Mouse (Mus musculus): ENCODE measurements around the gene Egfr. TPM values are rescaled to one million over a fixed set of nuclear protein-coding genes. Genes with fewer than 3 reads are reported as not detected.

Egfr gene
- total RNA-seq, 2 experiments from 2014 or later, result 14.2 to 15.2 TPM

DNA sequence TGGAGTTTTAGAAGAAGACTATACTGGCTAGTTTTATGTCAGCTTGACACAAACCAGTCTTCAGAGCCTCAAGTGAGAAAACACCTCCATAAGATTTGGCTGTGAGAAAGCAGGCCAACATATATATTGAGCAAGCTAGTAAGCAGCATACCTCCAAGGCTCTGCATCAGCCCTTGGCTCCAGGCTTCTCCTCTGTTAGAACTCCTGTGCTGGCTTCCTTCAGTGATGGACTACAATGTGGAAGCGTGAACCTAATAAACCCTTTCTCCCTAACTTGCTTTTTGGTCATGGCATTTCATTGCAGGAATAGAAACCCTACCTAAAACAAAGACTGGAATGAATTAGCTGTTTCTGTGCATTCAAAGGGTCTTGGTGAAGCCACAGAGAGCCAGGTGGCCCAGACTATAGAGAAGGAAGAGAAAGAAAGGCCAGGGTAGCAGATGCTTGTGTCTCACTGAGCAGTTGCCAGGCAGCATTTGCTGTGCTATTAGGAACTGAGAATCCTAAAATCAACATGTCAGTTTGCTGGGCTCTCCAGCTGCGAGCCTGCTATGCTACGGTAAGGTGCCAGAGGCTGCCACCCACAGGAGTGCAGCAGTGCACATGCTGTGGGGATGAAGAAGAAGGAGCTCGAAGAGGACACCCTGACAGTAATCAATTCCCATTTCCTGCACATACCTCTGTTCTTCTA, 189.2 kb downstream of the Egfr start:
- intact Hi-C loops (cut with DNase I), result no loop called here
- peak; percentile 31 to 33 for DNase-seq (ENCODE audit: low spot score in 2 of 2)

DNA sequence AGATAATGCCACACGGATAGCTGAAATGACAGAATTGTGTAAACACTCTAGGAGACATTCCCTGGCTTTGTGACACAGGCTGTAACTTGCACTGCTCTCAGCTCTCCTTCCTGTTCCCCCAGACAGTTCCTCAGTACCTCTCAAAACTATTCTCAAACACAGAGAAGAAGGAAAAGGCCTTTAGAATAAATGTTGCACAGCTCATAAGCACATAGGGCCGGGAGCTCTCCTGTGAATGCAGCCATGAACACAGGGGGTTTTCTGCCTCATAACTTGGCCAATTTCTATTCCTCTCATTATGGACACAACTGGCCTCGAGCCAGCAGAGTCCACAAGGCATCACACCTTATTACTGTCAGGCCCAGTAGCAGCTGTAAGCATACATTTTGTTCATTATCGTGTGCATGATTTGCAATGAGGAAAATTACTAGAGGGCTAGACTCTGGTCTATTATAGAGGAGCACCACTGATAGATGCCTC, 190.0 kb downstream of the Egfr start:
- intact Hi-C loops (cut with DNase I), result no loop called here
- DNase-seq (ENCODE audit: low spot score in 2 of 2), result no peak

DNA sequence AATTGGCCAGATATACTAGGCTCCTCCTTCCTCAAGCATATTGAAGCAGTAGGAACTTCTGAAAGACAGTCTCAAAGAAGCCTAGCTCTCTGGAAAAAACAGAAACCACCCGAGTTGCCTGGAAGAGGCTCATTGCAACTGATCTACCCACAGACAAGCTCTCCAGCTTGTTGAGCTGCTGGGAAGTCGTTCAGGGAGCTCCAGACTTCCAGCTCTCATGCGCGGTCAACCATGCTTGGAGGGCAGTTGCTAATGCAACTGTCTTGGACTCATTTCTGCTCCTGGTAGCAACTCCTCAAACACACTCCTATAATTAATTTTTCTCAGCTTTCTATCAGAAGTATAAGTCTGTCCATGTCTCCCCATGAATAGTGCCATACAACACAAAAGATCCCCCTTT, 191.0 kb downstream of the Egfr start:
- no peak for DNase-seq (ENCODE audit: low spot score in 2 of 2)
- intact Hi-C loops (cut with DNase I), result no loop called here

DNA sequence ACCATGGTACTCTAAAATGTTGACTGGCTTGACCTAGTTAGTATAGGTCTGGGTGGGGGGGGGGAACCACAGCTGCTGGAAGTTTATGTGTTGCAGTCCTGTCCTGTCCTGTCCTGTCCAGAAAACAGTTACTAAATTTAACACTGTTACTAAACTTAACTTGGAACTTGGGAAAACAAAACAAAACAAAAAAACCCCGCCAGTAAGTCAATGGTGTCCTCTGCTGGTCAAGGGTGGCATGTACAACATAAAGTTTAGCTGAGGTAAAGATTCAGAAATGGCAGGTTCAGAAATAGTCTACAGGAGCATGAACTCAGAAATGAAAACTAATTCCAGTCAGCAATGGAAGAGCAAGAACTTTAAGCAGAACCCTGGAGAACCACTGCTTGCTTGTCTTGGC, 196.8 kb downstream of the Egfr start:
- intact Hi-C loops (cut with DNase I), result loop anchor here (1.0 kb wide), 1 partner anchor 423 kb away; no protein-coding TSS in a partner anchor

GRCm38 (mm10) chr11:16950226-16950975, 198.4 kb downstream of the Egfr start:
- DNase-seq (ENCODE audit: low spot score in 2 of 2), result no peak
- intact Hi-C loops (cut with DNase I), result no loop called here

More for the DNA sequence above, 196.8 kb downstream of the Egfr start:
- DNase-seq (ENCODE audit: low spot score in 2 of 2), result peak; percentile 28 to 37

DNA sequence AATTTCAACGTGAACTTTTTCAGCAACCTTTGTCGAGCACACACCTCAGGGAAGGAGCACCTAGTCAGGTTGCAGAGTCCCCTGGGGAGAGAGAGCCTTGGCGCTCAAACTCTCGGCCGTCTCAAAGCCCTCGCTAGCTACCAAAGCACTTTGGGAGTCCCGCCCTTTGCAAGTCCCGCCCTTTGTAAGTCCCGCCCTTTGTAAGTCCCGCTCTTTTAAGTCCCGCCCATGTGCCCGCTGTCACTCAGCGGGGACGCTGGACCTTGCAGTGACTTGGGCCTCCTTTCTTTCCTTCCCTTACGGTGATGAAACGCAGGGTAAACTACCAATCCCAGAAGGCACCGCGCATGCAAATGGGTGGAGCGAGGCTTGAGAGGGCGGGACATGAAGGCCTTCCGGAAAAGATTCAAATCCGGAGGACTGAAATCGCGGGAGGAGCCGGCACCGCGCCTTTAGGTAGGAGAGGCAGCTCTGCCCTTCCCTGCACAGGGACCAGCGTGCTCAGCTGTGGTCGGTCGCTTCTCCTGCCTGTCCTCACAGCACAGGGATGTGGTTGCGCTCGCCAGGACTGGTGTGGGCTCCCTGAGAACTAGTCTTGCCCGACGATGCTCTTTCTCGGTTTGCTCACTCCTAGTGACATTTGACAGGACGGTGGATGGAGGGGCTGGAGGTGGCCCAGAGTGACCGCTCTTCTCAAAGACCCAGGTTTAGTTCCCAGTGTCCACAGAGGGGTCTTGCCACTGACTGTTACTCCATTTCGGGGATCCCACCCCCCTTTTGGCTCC, 199.2 kb downstream of the Egfr start, which contains the start of gene Fbxo48:
Fbxo48 (plus strand) TSS at position 400 of the 785 bp plus-strand sequence.
- intact Hi-C loops (cut with DNase I), result no loop called here

GRCm38 (mm10) chr11:16951761-16952010, 199.7 kb downstream of the Egfr start:
- intact Hi-C loops (cut with DNase I), result no loop called here
- DNase-seq (ENCODE audit: low spot score in 2 of 2), result no peak

More for the DNA sequence above, 199.2 kb downstream of the Egfr start, which contains the start of gene Fbxo48:
- DNase-seq (ENCODE audit: low spot score in 2 of 2), result peak; percentile 95 to 96

DNA sequence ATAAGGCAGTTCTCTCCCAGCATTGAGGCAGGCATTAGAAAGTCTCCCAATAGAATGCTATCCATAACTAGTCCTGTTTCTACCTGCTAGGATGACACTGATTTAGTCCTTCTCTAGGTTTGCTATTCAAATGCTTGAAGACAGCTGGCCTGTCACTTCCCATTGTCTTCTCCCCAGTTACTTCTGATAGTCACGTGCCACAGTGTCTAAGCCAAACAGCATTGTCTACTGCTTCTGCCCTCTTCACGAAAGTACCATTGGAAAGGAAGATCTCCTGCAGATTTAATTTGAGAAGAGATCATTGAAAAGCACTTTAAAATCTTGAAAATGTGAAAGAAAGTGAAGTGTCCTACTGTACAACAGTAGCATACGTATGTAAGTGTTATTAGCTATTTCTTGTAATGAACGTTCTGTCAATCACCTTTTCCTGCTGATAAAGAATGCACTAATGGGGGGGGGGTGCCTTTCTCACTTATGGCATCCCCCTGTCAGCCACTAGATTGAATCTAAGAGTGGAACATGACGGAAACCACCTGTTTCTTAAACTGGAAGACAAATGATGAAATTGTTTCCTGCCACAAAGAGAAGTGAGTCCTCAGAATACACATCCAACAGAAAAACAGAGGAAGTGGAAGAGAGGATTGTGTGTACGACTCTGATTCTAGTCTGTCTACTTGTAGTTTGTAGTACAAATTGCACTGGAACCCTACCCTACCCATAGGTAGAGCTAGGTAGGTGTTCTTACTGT, 204.3 kb downstream of the Egfr start:
- intact Hi-C loops (cut with DNase I), result no loop called here
- DNase-seq (ENCODE audit: low spot score in 2 of 2), result no peak

DNA sequence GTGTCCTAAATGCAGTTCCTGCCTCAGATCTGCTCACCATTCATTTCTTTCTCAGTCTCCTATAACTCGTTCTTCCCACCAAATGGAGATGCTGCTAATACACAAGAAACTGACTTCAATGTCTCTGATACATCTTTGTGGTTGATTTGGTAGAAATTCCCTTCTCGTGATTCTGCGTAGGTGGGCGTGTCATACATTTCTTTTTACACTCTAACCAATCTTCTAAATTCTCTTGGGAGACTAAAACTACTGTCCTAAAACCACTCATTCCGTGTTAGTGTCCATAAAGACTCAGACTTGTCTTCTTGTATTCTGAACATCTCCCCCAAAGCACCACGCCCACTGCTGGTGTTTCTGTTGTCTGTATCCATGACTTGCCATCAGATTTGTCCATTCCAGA, 205.0 kb downstream of the Egfr start:
- no peak for DNase-seq (ENCODE audit: low spot score in 2 of 2)
- intact Hi-C loops (cut with DNase I), result no loop called here

DNA sequence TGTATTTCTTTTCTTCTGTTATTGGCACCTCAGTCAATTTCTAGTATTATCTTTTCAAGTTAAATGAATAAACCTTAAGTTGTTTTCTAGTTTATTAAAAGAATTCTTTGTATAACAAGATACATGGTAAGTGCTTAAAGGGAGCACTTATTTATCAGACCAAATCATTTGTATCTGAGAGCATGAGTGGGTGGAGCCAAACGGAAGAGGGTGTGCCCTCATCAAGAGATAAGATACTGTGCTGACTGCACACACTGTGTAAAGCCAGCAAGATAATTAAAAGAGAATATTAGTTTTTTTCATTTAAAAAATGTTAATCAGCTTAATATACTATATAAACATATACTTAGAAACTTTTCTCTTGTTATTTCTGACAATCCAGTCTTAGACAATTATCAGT, 206.5 kb downstream of the Egfr start:
- DNase-seq (ENCODE audit: low spot score in 2 of 2), result no peak
- intact Hi-C loops (cut with DNase I), result no loop called here

Other genes with a start within 250 kb of the Egfr start
- gene Sec61g, start 243.7 kb upstream of the Egfr start, total RNA-seq (2021), result 1 to 10 TPM; 6.4 to 8.7 TPM
- gene Fbxo48, start 199.2 kb downstream of the Egfr start, total RNA-seq (2021), result 1 to 10 TPM; 1.1 to 1.7 TPM

Data from left cerebral cortex, postnatal 14 days (tissue).